Mouse (Mus musculus) erythroblast, embryonic 14.5 days (primary cell): Measurements from ENCODE around the gene Tmem221.

Source experiments
- GATA1 ChIP-seq: IDR thresholded peaks from 2 replicates; pipeline ENCODE4 v1.6.1; 2012; ENCODE audit warnings: low read length, inconsistent platforms, mixed read lengths
- TAL1 ChIP-seq: IDR thresholded peaks from 3 replicates; pipeline ENCODE4 v1.6.1; 2012; ENCODE audit warnings: low read length, inconsistent platforms, mixed read lengths

- TF ChIP-seq TAL1 (no peak), GATA1 (no peak)
These were observed 30.1 kb upstream of the Tmem221 start for GRCm38 (mm10) chr8:71588762-71589161.
